Mouse (Mus musculus) neutrophil, adult 59 days (primary cell): Measurements from ENCODE around the gene Acly. TPM values are rescaled to one million over a fixed set of nuclear protein-coding genes. Genes with fewer than 3 reads are reported as not detected.

Experiments
- total RNA-seq, 2 experiments: library from RNA; stranded (reverse); gene quantifications; 1 replicate in 1 of 2; 2 replicates in 1 of 2; pipeline ENCODE4 v1.2.4; 2023

The Acly gene
- 100 to 1,000 TPM; 124 to 133 TPM for total RNA-seq

GRCm38 (mm10) chr11:100527458-100528374 lies at the start of gene Acly:
TSS of gene Acly (minus strand) at chr11:100528000.

GRCm38 (mm10) chr11:100574708-100575483 lies 47.1 kb upstream of the Acly start, which contains the start of gene Cnp:
TSS of gene Cnp (plus strand) at chr11:100574904.

GRCm38 (mm10) chr11:100544832-100545745 lies 17.3 kb upstream of the Acly start, which contains the start of gene Ttc25:
TSS of gene Ttc25 (plus strand) at chr11:100545607.

GRCm38 (mm10) chr11:100472197-100472934 lies 55.4 kb downstream of the Acly start, which contains the start of gene Klhl11:
TSS of gene Klhl11 (minus strand) at chr11:100472741.

GRCm38 (mm10) chr11:100441797-100442196 lies 86.0 kb downstream of the Acly start, which contains the start of the genes Nt5c3b and Klhl10:
TSS of gene Nt5c3b (minus strand) at chr11:100441808.
TSS of gene Klhl10 (plus strand) at chr11:100441917.

Other genes starting within 250 kb of the Acly start
- gene Eif1, start 208.1 kb downstream of the Acly start, total RNA-seq: 1,000 to 10,000 TPM; 1,497 to 1,503 TPM
- gene Gast, start 193.6 kb downstream of the Acly start, total RNA-seq: 1 to 10 TPM in 1 of 2 experiments, not detected in 1; 1.2 TPM
- under 1 TPM in 1 of 2 experiments, not detected in 1; 0.29 TPM for gene Hap1, start 171.9 kb downstream of the Acly start, total RNA-seq
- 10 to 100 TPM; 19.6 to 27.9 TPM for gene Jup, start 130.2 kb downstream of the Acly start, total RNA-seq
- gene P3h4, start 113.2 kb downstream of the Acly start, total RNA-seq: not detected
- gene Fkbp10, start 112.3 kb downstream of the Acly start, total RNA-seq: under 1 TPM in 1 of 2 experiments, not detected in 1; 0.47 TPM
- 1 to 10 TPM; 4.1 to 6.9 TPM for gene Nt5c3b, start 86.2 kb downstream of the Acly start, total RNA-seq
- under 1 TPM in 1 of 2 experiments, not detected in 1; 0.24 TPM for gene Klhl10, start 86.1 kb downstream of the Acly start, total RNA-seq
- 10 to 100 TPM; 10.2 to 13.7 TPM for gene Klhl11, start 55.3 kb downstream of the Acly start, total RNA-seq
- gene Ttc25, start 17.6 kb upstream of the Acly start, total RNA-seq: not detected
- 10 to 100 TPM; 14.3 to 16.9 TPM for gene Cnp, start 46.9 kb upstream of the Acly start, total RNA-seq
- gene Nkiras2, start 91.2 kb upstream of the Acly start, total RNA-seq: 10 to 100 TPM; 40.5 to 55.3 TPM
- 100 to 1,000 TPM; 119 to 154 TPM for gene Dnajc7, start 92.2 kb upstream of the Acly start, total RNA-seq
- gene Zfp385c, start 164.5 kb upstream of the Acly start, total RNA-seq: not detected
- 10 to 100 TPM; 22.4 to 25.3 TPM for gene Dhx58, start 176.3 kb upstream of the Acly start, total RNA-seq
- 10 to 100 TPM; 11.2 to 11.7 TPM for gene Kat2a, start 184.5 kb upstream of the Acly start, total RNA-seq
- not detected for gene Hspb9, start 185.8 kb upstream of the Acly start, total RNA-seq
- gene Rab5c, start 210.2 kb upstream of the Acly start, total RNA-seq: 100 to 1,000 TPM; 171 to 185 TPM
- not detected for gene Kcnh4, start 231.9 kb upstream of the Acly start, total RNA-seq
- gene Hcrt, start 234.9 kb upstream of the Acly start, total RNA-seq: not detected
- gene Ghdc, start 243.0 kb upstream of the Acly start, total RNA-seq: 10 to 100 TPM in 1 of 2 experiments, 1 to 10 TPM in 1; 9.6 to 12.5 TPM